Mouse (Mus musculus) left cerebral cortex, postnatal 10 days (tissue): ENCODE measurements at regions not wholly inside any gene's neighbourhood (a gene's known extent, or its start where the extent isn't known, plus 50 kb on each side); places are given as distances from the start of the nearest gene placed in this dataset.

ENCODE experiments used
- DNase-seq, 2 experiments: peaks; one replicate each; pipeline ENCODE4 v3.0.0; 2021 to 2022; ENCODE audit warnings: low spot score in 2 of 2, mixed read lengths in 1 of 2; ENCODE audit errors: extremely low spot score in 1 of 2
- intact Hi-C: fragments of 180-260 bp; cut with DNase I; formaldehyde crosslinking; loops from one replicate; pipeline ENCODE4 v1.15.1; 2025

DNA sequence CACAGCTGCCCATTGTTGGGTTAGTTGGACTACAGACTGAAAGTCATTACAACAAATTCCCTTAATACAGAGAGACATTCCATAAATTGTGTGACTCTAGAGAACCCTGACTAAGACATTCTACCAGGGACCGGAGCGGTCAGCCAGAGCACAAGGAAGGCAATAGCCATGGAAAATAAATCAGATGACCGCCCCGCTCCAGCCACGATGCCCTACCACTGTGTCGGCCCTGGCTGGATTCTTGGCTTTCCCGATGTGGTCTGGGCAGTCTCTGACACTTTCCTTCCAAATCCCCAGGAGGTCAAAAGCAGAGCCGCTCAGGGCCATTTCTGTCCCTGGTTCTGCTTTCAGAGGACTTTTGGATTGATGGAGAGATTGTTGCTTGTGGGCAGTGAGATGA is 57.8 kb downstream of the Lsm3 start:
- no peak for DNase-seq
- intact Hi-C loops, result no loop called here

DNA sequence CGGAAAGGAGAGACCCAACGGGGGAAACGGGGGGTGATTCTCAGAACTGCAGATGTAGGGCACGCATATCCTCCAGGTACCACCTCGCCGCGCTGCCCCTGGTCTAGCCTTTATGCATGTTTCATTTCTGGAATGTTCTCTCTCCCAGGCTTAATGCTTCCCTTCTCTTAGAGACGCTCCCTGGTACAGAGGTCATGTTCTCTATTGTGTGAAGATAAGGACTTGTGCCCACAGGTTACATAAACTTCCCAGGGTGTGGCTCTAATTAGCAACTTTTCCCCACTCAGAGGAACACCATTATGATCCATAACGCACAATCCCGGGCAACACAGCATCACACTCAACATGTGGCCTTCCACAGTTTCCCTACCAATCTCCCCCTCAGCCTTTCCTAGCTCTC is 58.7 kb downstream of the Lsm3 start:
- DNase-seq, result no peak
- intact Hi-C loops, result no loop called here

DNA sequence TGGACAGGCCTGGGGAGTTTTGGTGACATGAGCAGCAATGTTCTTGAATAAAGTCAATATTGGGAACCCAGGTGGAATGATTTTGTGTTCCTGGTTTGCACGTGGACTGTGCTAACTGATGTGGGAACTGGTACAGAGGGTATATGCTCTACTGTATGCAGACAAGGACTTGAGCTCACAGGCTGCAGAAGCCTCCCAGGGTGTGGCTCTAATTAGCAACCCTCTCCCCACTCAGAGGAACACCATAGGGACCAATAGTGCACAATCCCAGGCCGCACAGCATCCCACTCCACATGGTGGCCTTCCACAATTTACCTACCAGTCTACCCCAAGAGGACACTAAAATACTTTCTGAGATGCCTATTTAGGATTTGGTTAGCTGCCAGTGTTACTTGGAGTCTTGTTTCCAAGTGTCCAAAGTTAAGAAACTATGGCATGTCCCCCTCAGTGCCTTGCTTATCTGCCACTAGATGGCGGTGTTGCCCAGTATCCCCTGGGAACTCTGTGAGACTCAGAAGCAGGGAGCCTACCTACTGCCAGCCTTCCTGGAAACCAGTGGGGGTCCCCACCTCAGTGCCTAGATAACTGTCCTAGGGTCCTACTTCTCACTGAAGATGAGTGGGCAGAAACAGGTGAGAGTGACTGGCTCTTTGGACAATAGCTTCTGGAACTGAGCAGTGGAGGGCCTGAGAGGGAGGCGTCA is 60.1 kb downstream of the Lsm3 start:
- intact Hi-C loops, result loop anchor here (1.0 to 5.0 kb wide), 2 partner anchors 106 to 165 kb away; partner anchors contain the start of gene Slc6a6
- DNase-seq, result peak; percentile 58 to 77

DNA sequence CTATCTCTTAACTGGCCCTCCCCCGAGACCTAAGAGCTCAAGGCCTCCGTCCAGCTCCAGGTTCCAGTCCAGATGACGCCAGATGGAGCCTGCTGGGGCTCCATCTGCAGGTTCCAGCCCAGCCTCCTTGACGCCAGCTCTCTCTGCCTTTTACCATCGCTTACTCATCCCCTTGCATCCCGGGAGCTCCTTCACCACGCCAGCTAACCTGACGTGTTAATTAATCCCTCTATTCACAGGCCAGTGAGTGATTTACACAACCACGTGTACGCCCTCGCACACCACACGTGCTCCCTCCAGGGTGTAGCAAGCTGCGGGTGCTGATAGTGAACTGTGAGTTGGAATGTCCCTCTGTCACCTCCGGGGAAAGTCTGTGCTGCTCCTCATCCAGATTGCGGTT is 61.2 kb downstream of the Lsm3 start:
- intact Hi-C loops, result loop anchor here (1.0 to 5.0 kb wide), 2 partner anchors 105 to 164 kb away; partner anchors contain the start of gene Slc6a6

DNA sequence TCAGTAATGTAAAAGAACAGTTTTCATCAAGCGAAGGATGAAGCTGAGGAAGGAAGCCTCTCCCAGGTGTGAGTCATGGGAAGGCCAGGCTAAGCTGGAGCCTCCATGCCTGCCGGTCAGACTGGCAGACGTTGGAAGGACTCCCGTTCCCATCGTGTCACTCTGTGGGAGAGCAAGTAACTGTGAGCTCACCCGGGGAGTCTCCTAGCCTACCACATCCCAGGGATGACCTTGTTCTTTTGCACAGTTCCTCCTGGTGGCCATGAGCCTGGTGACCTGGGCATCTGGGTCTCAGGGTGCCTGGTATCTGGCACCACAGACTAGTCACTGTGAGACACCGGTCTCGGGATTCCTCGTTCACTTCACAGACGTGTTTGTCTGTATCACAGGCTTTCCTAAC is 63.9 kb downstream of the Lsm3 start:
- intact Hi-C loops, result loop anchor here (5.0 kb wide), 1 partner anchor 103 kb away; the partner anchor contains the start of gene Slc6a6

More for the DNA sequence above, 61.2 kb downstream of the Lsm3 start:
- peak in 1 of 2 experiments; percentile 24 for DNase-seq

DNA sequence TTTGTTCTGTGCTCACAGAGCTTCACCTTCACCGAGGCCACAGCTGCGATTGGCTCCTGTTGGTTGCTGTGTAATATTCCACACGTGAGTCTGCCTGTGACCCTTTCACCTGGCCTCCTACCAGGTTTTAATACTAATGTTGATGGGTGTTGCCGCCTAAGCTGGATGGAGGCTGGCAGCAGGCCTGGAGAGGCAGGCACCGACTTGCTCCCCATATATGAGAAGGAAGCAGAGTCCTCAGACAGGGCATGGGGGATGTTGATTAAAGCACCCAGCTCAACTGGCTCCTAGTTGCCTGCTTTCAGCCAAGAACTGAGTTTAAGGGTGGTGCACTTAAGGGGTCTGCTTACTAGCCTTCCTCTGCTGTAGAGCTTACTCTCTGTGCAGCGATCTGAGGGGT is 64.9 kb downstream of the Lsm3 start:
- no peak for DNase-seq
- intact Hi-C loops, result no loop called here

More for the DNA sequence above, 63.9 kb downstream of the Lsm3 start:
- DNase-seq, result no peak

DNA sequence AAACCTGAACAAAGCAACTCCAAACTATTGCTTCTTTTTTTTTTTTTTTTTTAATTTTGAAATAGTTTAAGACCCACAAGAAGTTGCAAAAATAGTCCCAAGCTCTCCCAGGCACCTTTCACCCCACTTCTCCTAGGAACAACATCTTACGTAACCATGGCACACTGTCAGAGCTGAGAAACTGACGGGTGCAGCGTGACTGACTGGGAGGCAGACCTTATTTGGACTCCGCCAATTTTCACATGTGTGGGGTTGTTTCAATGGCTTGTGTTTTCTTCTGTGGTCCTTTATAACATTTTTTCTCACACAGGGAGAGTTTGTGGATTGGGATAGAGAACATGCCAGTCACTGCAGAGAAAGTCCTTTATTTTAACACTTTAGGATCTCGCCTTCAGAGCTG is 66.6 kb downstream of the Lsm3 start:
- intact Hi-C loops, result no loop called here
- no peak for DNase-seq

DNA sequence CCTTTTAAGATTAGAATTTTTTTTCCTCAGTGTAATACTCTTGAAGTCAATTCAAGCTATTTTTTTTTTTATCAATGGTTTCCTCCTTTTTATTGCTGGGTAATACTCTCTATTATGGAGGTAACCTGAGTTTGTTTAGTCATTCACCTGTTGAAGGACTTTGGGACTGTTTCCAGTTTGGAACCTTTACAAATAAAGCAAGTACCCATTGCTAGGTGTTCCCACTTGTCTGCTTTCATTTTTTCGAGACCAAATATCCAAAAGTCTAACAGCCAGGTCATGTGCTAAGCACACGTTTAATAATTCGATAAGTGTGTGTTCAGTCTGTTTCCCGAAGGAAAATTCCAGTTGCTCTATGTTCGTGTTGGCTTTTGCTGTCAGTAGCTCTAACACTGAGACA is 67.6 kb downstream of the Lsm3 start:
- no peak for DNase-seq
- intact Hi-C loops, result no loop called here

DNA sequence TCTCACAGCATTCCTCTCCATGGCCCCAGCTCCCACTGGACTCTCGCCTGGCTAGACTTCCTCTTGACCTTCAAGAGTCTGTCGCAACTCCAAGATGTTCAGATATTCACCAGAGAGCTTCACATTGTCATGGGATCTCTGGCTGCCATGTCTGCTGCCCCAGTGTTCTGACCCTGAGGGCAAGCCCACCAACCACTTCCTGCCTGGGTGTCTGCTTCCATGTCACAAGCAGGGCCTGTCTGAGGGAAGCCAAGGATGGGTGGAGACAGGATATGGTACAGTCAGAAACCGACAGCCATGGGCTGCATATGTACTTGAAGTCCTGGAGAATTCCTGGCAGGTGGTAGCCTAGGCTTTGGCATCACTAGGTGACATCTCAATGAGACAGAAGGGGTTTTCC is 69.8 kb downstream of the Lsm3 start:
- intact Hi-C loops, result no loop called here

DNA sequence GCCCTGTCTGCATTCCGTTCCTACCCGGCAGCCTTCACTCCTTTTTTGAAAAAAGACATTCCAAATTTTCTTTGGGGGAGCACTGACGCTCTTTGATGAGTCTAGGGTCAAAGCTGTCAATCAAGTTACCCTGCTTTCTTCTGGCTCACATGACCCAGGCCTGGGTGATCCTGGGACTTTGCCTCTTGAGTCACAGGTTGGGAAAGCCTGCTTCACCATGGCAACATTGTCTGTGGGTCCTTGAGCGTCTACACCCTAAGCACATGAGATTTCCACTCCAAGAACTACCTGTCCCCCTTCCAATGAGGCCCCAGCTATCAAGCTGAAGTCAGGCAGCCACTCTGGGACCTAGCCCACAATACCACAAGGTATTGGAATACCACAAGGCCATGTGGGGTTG is 73.5 kb downstream of the Lsm3 start:
- no peak for DNase-seq
- intact Hi-C loops, result no loop called here

More for the DNA sequence above, 69.8 kb downstream of the Lsm3 start:
- no peak for DNase-seq

DNA sequence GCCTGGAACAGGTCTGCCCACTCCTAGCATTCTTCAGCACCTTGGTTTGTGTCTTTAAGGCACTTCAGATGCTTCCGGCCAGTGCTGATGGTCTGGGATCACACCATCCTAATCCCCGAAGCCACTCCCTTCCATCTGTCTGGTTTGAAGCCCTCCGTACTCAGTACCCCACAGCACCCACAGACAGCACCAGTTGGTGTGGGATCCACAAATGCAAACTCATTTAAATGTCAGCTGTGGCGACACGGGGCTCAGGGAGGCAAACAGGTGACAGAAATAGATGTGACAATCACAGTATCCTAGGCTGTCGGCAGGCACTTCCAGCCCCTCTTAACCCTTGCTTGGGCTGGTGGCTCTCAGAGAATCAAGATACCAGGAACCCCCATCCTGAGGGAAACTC is 74.7 kb downstream of the Lsm3 start:
- DNase-seq, result no peak
- intact Hi-C loops, result no loop called here

DNA sequence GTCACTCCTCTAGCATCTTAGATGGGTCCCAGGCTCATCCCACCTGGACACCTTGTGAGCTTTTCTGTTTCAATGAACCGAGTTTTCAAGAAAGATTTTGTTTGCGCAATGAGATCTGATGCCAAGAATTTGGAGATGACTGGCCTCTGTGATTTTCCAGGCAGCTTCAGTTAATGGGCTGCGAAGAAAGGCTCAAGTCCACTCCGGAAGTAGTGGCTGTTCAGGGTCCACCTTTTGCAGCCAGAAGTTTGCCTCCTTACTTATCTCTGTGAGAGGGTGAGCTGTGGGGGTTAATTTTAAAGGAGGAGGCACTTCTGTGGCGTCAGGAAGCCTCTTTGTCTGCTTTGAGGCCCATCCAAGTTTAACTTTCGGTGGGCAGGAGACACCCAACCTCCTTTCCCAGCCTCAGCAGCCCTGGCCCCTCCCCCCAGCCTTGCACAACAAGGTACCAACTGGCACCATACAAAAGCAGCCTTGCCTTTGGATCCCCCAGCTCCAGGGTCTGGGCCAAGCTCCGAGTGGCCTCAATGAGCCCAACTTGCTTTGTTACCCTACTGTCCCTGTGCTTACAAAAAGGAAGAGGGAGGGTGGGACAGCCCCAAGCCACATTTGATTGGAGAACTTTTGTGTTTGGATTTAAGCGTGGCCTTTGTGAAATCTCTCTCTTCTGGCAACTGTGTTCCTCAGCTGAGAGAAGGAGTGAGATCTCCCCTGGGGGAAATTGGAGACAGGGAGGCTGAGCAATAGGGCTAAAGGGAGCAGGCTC is 75.3 kb downstream of the Lsm3 start:
- DNase-seq, result peak in 1 of 2 experiments; percentile 53
- intact Hi-C loops, result no loop called here

DNA sequence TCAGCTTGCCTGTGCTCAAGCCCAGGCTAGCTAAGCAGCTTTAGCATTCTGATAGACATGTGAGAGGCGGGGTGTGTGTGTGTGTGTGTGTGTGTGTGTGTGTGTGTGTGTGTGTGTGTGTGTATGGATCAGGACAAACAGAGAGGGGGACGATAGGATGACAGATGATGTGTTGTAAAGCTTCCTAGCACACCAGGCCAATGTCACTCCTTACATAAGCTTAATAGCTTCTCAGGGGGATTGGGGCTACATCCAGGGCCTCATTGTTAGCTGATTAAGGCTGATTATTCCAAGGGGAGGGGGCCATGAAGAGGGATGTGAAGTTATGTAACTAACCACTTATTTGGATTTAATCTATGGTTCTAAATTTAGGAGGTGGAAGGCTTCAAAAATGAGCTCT is 76.9 kb downstream of the Lsm3 start:
- no peak for DNase-seq
- intact Hi-C loops, result no loop called here

DNA sequence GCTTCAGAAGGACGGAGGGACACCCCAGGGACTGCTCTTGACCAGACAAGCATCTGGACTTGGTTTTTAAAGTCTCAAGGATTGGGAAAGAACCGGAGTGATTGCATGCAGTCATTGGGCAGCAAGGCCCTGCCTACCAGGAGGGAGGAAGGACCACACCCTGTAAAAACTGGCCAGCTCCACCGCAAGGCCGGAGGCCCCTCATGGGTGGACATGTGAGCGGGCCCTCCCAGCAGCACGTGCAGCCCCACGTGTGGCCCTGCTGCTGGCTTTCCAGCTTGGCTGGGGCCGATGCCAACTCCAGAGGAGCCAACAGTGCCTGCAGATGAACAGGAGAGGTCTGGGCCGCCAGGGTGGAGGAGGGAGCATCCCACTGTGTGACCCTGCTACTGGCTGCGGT is 83.2 kb downstream of the Lsm3 start:
- intact Hi-C loops, result no loop called here

DNA sequence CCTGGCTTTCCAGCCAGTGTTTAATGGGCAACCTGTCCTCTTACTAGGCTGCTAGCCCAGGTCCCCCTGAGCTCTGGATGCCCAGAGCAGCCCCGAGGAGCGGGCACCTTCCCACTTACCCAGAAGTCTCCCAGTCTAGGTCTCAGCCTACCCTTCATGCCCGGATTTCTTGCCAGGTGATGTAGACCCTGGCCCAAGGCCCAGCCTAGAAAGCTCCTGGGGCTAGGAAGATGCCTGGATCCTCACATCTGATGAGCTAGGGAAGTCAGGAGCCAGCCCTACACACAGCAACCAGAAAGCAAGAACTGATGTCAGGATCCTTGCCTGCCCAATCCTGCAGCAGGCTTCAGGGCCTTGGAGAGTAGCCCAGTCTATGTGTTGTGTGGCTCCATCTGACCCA is 83.7 kb upstream of the Slc6a6 start:
- intact Hi-C loops, result no loop called here
- no peak for DNase-seq

More for the DNA sequence above, 83.2 kb downstream of the Lsm3 start:
- peak; percentile 53 to 91 for DNase-seq

DNA sequence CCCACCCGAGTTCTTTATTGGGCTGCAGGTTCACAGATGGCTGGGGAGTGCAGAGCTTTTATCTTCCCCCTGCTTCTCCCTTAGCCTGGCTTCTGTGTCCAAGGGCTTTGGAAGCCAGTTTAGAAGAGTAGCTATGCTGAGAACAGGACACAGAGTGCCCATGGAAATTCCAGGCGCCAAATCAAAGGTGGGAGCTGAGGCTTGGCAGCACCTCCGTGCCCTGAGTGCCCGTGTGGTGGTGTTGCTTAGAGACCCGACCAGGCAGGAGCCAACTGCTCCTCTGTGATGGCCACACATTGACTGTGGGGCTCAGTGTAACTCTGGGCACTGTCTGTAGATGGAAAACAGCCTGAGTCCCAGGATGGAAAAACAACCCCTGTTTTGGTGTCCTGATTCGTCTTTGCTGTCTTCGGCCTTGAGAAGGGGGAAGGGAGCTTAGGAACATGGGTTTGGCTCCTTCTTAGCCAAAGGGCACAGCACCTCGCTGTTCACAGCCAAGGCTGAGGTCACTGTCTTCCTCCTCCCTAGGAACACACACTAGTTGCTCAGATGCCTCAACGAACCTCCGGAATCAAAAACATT is 77.1 kb upstream of the Slc6a6 start:
- no peak for DNase-seq
- intact Hi-C loops, result no loop called here

DNA sequence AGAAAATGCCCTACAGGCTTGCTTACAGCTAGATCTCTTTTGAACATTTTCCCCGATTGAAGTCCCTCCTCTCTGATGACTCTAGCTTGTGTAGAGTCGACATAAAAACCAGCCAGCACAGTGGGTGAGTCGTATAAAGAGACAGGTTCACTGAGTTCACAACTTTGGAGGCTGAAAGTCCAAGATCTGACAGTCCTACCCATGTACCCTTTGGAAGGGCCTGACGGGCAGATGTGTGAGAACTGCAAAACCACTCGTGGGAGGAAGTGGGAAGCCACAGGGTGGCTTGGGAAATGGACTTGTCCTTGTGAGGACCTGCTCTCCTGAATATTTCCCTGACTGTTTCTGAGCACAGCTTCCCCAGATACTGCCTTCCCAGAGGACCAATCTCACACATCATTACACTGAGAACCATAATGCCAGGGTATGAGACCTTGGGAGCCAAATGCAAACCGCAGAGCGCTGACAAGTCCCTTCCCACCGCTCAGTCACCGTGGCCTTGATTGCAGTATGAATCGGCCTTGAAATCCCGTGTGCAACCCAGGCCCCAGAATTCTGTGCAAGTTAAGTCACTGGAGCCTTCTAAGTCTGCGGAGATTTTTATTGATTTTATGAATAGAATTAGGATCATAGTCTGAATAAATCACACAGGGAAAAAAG is 76.1 kb upstream of the Slc6a6 start:
- no peak for DNase-seq
- intact Hi-C loops, result no loop called here

DNA sequence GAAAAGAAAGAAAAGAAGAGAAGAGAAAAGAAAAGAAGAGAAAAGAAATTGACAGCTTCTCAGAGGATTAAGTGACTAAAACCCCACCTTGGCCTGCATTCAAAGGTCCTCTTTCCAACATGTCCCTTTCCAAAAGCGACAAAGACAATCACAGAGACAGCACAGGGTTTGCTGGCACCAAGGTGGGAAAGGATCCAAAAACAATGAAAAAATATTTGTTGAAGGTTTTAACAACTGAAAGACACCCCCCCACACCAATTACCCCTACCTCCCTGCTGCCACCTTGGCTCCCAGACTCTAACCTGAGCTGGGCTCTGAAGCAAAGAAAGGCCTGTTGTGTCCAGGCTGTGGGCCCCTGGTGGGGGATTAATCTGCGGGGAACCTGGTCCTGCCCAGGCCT is 74.2 kb upstream of the Slc6a6 start:
- no peak for DNase-seq
- intact Hi-C loops, result no loop called here

DNA sequence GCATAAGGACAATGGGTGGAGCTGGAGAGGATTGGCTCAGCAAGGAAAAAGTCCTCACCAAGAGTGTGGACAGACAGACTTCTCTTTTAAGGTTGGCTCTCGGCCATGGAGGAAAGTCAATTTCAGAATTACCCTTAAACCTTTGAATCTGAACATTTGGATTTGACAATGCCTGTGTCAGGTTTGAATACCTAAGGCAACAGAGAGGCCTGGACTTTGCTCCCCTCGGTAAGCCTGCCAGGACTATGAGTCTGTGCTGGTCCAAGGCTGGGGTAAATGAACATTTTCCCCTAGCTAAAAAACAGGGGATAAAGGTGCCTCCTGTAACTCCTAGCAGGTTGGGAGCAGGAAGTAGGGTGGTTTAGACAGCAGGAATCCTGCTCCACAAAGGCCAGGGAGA is 68.8 kb upstream of the Slc6a6 start:
- intact Hi-C loops, result no loop called here
- no peak for DNase-seq
